ENCODE assay signal across 15 mouse cellular contexts in genomic region chr5:16991518-16991917, GRCm38 (mm10).
"Had no signal": no experiment of that assay in that cellular context is flagged by ENCODE, and none has a peak within 500 bp of the region (broad histone marks: within the 10 kb centered on the region; RNA-seq: fewer than 3 reads in every experiment).

No protein-coding gene starts in this region.

- H3K36me3 ChIP-seq: neural tube, embryonic 15.5 days; stomach, embryonic 15.5 days had no signal

- H3K4me3 ChIP-seq: neural tube, embryonic 15.5 days; stomach, embryonic 15.5 days had no signal

- H3K9me3 ChIP-seq: neural tube, embryonic 15.5 days; stomach, embryonic 15.5 days had no signal

- H3K27me3 ChIP-seq: neural tube, embryonic 15.5 days; stomach, embryonic 15.5 days had no signal

- H3K4me2 ChIP-seq: neural tube, embryonic 15.5 days; stomach, embryonic 15.5 days had no signal

- H3K4me1 ChIP-seq: neural tube, embryonic 15.5 days; stomach, embryonic 15.5 days had no signal

- DNase-seq: retina, postnatal 1 day; right cerebral cortex, adult 18-20 months; right cerebral cortex, postnatal 14 days; right cerebral cortex, postnatal 25 days; right cerebral cortex, postnatal 4 days; spleen, adult 18-20 months; thymus, adult 18-20 months; thymus, adult 2 months; thymus, postnatal 14 days; thymus, postnatal 25 days; thymus, postnatal 36 days; thymus, postnatal 4 days had no signal

- H3K9ac ChIP-seq: neural tube, embryonic 15.5 days; stomach, embryonic 15.5 days had no signal

- H3K27ac ChIP-seq: neural tube, embryonic 15.5 days; stomach, embryonic 15.5 days; stomach, postnatal 0 days had no signal
